Mouse (Mus musculus): ENCODE results near the gene Lemd1. TPM values are rescaled to one million over a fixed set of nuclear protein-coding genes. Genes with fewer than 3 reads are reported as not detected.
"Not testable (repeated sequence)": the region's sequence is repeated elsewhere in the genome, so short reads cannot be mapped to it uniquely, and the experiment has no call there.

The Lemd1 gene
- total RNA-seq, 2 experiments from 2014 or later: not detected

DNA sequence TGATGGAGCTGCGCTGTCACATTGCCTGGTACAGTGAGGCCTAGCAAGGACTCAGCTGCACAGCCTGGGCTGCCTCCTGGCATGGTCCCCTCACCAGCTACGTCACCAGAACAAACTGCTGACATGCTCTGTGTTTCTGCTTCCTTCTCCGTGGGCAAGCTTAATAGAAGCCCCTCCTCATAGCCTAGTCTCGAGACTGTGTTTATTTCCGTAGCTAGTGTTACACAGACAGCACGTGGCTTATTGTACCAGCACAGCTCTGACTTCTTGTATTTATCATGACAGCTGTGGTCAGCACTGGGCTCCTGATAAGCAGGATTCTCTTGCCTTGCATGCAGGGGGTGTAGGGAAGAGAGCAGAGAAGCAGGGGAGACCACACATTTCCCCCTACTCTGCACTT is 54.9 kb downstream of the Lemd1 start:
- DNase-seq: no peak

DNA sequence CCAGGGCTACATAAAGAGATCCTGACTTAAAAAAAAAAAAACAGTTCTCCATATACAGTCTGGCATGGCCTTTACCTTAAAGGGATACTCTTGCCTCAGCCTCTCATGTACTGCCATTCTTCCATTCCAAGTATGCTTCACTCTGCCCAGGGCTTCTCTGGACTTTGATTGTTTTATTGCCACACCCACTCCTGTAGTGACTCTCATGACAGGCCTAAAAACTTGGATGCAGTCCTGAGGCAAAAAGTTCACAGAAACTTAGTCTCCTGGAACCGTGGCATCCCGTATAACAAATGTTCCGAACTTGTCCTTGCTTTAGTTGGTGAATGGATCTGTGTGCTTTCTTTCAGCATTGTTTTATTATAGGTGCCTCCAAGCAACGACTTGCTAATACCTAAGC is 55.4 kb downstream of the Lemd1 start:
- no peak for DNase-seq

DNA sequence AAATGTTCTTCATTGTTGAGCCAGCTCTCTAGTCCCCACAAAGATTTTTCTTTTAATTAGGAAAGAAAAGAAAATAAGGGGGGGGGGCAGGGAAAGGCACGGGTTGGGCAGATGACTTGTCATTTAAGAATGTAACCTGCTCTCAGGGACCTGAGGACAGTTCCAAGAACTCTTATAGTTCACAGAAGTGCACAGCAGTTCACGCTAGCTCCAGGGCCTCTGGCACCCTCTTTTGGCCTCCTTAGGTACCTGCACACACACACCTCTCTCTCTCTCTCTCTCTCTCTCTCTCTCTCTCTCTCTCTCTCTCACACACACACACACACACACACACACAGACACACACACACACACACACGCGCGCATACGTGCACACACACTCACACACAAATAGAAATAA is 63.2 kb downstream of the Lemd1 start:
- DNase-seq: no peak

DNA sequence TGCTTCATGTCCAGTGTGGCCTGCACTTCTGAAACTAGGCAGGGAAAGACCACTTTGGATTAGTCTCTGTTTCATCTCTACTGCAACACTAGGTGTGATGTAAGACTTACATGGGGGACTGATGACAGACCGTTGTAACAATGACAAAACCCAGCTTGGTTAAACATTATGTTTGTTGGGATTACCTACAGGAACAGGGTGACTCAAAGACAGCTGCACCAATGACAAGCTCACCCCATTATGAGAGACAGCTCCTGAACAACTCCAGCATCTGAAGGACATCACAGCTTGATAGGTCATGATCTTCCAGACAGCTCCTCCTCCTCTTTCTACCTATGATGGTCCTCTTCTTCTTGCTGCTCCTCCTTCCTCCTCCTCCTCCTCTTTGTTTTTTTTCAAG is 69.1 kb downstream of the Lemd1 start:
- no peak for DNase-seq

DNA sequence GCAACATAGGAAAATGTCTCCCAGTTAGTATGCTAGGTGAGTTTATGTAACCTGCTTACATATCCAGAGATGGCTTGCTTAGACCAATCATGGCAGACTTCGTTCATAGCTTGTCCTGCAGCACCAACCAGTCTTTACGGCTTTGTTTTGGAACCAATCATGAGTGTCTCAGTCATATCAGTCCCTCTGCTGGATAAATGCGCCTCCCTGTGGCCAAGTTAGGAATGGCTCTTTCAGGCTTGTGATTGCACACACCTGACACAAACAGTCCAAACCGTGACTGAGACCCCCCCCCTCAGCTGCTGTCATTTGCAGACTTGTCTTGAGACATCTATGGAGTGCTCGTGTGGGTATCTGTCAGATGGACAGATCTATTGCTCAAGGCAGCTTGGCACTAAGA is 69.8 kb downstream of the Lemd1 start:
- DNase-seq: no peak

DNA sequence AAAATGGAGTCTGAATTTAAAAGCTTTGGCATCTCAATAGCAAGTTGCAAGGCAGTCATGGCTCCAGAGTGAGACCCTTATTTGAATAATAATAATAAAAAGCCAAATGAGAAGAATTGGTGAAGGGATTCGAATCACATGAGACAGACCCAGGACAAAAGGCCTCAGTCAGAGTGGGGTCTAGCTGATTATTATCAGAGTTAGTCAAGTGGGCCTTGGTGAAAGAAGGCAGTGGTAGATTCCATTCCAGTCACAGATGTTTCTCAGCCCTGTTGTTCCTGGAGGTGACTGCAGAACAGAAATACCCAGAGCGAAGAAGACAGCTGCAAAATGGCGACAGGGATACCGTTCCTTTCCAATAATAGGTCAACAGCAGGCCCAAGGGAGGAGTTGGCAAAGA is 72.4 kb downstream of the Lemd1 start:
- DNase-seq: no peak

DNA sequence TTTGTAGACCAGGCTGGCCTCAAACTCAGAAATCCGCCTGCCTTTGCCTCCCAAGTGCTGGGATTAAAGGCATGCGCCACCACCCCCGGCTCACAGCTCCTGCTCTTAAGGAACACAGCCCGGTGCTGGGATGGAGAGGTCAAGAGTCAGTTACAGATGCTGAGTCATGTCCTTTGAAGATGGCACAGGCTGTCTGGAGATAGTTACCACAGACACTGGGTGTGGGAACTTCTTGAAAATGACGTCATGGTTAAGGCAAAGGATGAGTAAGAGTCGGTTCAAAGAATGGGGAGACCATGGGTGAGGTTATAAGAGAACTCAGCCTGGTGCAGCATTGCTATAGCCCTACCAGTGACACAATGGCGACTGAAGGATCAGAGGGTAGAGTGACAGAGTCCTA is 73.3 kb downstream of the Lemd1 start:
- DNase-seq: no peak

- no peak for DNase-seq
Observed at GRCm38 (mm10) chr1:132265211-132265859, 74.1 kb downstream of the Lemd1 start.

- no peak for DNase-seq
Observed at GRCm38 (mm10) chr1:132265936-132266335, 74.7 kb downstream of the Lemd1 start.

- no peak for DNase-seq
Observed at GRCm38 (mm10) chr1:132266791-132267557, 75.7 kb downstream of the Lemd1 start.

DNA sequence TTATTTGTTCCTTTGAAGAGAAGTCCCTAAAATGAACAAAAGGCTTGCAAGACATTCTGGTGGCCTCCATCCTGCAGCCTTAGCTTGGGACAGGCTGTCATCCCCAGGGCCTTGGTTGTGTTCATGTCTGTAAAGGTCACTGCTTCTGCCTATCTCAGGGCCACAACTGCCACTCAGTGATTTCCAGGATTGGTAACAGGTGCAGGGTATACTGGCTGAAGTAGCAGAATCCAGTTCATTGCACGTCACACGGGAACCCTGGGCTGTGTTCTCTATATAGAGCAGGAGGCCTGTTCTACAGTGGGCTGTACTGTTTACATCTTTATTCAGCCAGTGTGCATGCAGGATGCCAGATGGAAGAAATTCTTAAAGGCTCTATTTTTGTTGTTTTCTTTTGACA is 76.7 kb downstream of the Lemd1 start:
- DNase-seq: no peak

- DNase-seq: no peak
Observed at GRCm38 (mm10) chr1:132268418-132269060, 77.3 kb downstream of the Lemd1 start.

DNA sequence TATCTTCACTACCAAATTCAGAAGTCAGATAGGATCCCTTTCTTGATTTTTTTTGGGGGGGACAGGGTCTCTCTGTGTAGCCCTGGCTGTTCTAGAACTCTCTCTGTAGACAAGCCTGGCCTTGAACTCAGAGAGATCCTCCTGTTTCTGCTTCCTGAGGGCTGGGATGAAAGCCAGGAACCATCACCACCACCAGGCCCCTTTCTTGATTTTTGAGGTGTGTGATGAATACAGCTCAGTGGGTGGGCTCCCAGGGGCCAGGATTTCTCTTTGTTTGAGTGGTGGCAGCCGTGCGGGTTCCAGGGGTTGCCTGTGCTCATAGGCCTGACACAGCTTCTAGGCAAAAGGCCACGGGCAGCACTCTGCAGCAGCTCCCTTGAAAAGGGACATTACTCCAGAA is 80.0 kb downstream of the Lemd1 start:
- DNase-seq: no peak

DNA sequence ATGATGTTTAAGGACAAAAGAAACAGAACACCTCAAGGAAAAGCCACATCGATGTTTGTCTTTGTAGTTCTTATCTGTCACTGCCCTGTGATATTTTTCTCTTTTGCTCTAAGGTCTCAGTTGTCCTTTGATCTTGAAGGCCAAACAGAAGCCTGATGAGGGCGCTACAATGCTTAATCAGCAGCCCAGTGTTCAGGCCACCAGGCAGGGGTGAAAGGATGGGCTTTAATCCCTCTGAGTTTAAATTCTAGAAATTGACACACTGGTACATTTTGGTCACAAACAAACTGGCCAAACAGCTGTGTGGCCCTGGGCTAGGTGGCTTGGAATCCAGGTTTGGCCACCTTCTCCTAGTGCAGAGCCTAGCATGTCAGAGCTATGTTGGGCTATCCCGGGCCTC is 85.5 kb downstream of the Lemd1 start:
- no peak for DNase-seq

- no peak for DNase-seq
Observed at GRCm38 (mm10) chr1:132277124-132277523, 85.9 kb downstream of the Lemd1 start.

GRCm38 (mm10) chr1:132280636-132281035 is 89.4 kb downstream of the Lemd1 start:
- not testable (repeated sequence) for DNase-seq

DNA sequence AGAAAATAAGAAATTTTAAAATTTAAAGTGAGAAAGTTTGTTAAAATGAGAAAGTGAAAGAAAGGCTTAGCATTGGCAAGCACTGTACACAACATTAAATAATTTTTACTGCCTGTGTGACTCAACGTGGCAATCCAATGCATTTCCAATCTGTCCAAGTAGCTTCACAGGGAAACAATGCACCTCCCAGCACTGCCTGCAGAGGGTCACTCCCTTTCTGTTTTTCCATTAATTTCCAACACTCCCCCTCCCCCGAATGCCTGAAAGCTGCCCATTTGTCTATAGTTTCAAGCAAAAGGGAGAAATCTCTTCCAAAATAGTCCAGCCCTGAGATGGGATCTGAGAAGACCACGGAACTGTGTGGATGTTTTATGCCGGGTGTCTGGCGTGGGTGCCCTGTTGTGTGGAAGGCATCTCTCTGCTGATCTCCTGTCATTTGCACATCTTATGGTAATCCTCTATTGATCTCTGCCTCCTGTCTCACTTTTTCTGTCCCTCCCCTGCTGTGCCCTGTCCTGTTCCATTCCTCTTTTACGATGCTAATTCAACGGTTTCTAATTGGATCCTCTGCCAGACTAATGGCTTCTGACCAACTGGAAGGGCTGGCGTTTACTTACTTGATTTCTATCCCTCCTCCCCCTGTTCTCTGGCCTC is 90.4 kb downstream of the Lemd1 start:
- no peak for DNase-seq

GRCm38 (mm10) chr1:132282177-132282536 is 90.9 kb downstream of the Lemd1 start:
- DNase-seq: no peak

DNA sequence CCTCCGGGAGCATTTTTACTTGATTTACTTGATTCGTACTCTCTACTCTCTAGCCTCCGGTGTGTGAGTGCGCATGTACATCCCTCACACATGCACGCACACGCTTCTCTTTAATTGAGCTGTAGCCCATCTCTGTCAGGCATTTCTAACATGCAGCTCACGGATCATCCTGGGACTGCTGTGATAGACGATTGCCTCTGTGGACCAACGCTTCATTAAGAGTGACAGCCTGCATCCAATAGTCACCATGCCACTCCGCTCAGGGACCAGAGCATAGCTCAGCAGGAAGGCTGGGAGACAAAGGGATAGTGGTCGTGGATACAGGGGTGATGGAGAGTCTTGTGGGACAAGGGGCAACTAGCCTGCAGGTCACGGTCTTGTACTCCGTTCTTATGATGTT is 91.8 kb downstream of the Lemd1 start:
- DNase-seq: no peak

GRCm38 (mm10) chr1:132286735-132287134 is 95.5 kb downstream of the Lemd1 start:
- DNase-seq: no peak

- no peak for DNase-seq
Observed at GRCm38 (mm10) chr1:132287445-132287844, 96.2 kb downstream of the Lemd1 start.

DNA sequence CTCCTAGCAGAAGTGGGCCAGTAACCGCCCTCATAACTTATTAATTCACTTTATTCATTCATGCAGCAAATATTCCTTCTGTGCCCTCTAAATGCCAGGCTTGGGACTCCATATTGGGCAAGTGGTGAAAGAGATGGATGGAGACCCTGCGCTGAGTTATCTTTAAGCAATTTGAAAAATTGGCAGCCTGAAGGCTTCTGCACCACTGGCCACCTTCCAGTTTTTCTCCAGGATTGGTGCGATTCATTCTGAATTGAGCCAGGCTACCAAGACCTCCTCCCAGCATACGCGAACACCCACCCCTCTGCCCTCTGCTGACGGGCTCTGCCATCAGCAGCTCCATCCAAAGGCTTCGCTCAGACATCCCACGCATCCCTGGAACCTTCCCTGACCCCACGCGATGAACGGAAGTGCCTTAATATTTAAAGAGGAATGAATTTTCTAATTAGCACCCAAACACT is 96.8 kb downstream of the Lemd1 start:
- DNase-seq: no peak

DNA sequence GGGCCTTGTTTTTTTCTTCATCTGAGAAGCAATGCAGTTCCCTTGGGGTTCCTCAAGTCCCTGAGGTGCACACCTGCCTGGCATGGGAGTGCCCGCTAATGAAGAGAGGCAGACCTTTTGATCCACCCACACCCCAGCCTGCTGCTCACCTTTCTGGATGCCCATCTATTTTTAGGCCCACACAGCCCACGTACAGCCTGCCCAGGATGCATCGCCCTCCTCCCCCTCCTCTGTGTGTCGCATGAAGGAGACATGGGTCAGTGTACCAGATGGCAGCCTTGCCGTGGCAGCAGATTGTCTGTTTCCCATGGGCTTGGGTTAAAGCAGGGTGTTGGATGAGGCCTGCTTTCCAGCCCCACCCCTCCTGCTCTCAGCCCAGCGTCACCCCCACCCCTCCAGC is 98.7 kb downstream of the Lemd1 start:
- DNase-seq: no peak

Measured in gastrocnemius, postnatal 10 days (tissue).